Mouse (Mus musculus) 3T3-L1 (cell line): ENCODE measurements around the gene Zfp74.

Source experiments
- DNase-seq: peaks from one replicate; pipeline ENCODE4 v3.0.0-alpha.2; 2015; ENCODE audit warnings: low read depth, low spot score

Zfp74 gene

DNA sequence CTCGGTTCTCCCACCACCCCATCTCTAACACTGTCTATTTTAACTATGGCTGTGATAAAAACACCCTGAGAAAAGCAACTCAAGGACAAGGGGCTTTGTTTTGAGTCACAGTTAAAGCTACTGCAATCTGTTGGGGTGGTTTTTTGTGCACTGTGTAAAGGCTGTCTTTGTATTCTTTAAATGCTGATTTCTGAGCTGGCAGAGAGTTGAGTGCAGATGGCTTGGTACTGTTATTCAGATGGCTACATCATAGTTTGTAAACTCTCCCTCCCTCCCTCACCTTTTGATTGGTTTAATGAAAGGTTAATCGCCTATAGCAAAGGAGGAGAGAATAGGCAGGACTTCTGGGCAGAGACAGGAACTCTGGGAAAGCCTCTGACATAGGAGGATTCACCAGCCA, 9.7 kb downstream of the Zfp74 start:
- DNase-seq, result no peak

GRCm38 (mm10) chr7:29943720-29944119, 10.2 kb downstream of the Zfp74 start:
- DNase-seq, result no peak

- DNase-seq, result no peak
Measured at GRCm38 (mm10) chr7:29942740-29943139, 11.1 kb downstream of the Zfp74 start.

GRCm38 (mm10) chr7:29941027-29941426, 12.9 kb downstream of the Zfp74 start:
- DNase-seq, result peak; percentile 25

DNA sequence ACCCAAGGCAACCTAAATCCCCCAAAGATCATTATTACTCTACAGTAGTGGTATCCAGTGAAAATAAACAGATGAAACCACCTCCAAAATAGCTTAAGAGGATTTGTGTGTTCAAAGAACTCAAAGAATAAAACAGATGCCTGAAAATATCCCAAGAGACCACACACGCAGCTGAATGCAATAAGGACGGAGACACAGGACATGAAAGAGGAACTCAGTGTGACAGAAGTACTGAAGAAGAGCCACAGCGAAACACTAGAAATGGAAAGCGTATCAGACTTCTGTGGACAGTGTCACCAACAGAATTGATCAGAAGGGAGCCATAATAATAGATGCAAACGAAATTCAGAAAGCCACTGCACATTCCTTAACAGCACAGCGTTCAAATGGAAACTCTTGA, 15.0 kb downstream of the Zfp74 start:
- no peak for DNase-seq

- DNase-seq, result no peak
Measured at GRCm38 (mm10) chr7:29922780-29923179, 31.1 kb downstream of the Zfp74 start.

GRCm38 (mm10) chr7:29921439-29922093, 32.3 kb downstream of the Zfp74 start:
- peak; percentile 71 for DNase-seq

- DNase-seq, result no peak
Measured at GRCm38 (mm10) chr7:29918062-29918453, 35.8 kb downstream of the Zfp74 start.

- DNase-seq, result no peak
Measured at GRCm38 (mm10) chr7:29917371-29918061, 36.4 kb downstream of the Zfp74 start.

GRCm38 (mm10) chr7:29912172-29912571, 41.7 kb downstream of the Zfp74 start:
- no peak for DNase-seq

GRCm38 (mm10) chr7:29910252-29910651, 43.6 kb downstream of the Zfp74 start:
- no peak for DNase-seq

DNA sequence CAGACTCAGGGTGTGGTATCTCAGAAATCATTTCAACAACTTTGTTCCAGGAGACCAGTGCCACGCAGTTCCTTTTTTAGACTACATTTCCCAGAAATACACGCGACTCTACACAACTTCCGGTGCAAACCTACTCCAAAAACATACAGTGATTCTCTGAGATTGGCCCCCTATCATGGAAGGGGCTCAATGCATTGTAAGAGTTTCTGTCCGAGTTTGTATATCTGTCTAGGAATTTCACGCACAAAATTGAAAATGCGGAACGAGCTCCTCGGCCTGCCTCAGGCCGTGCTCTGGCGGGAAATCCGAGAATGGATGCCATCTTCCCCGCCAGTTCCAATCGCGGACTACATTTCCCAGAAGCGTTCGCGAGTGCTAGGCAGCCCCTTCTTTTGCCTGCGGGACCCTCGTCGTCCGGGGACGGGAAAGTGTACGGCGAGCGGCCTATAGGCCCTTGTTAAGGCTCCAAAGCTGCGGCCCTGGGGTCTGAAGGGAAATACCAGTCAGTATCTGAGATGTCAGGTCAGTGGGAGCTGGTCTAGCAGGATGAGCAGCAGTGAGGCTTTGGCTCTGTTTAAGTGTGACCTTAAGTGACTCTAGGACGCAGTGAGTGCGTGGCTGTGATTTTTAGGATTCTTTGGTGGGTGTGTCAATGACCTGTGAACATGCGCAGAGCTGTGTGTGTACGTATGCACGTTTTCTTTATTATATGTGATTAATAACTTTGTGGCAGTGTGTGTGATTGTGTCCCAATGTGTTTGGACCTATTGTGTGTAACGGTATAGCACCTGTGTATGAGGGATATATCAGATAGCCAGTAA, 45.5 kb downstream of the Zfp74 start, which contains the start of gene Zfp383:
Zfp383 (plus strand) TSS at position 94 of the 821 bp plus-strand sequence.
- peak; percentile 79 for DNase-seq

GRCm38 (mm10) chr7:29907206-29907605, 46.7 kb downstream of the Zfp74 start:
- DNase-seq, result no peak

GRCm38 (mm10) chr7:29906682-29907058, 47.2 kb downstream of the Zfp74 start:
- DNase-seq, result no peak

- DNase-seq, result peak; percentile 89
Measured at GRCm38 (mm10) chr7:29905966-29906681, 47.8 kb downstream of the Zfp74 start, which contains the start of gene Zfp27. Gene Zfp27 (minus strand): TSS chr7:29906572.

DNA sequence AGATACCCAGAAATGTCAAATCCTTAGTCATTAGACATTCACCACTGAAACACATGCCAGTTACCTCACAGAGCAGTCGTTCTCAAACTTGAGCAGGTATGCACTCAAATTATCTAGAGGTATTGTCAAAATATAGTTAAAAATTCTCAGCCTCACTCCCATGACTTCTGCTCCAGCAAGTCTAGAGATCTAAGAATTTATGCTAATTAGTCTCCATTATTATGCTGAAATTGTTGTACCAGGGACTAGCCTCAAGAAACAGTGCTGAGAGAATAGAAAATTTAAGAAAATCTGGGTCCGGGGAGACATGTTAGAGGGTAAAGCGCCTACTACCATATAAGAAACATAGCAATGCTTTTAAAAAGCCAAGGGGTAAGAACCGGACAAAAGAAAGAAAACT, 49.8 kb downstream of the Zfp74 start:
- no peak for DNase-seq

GRCm38 (mm10) chr7:29898351-29898750, 55.5 kb downstream of the Zfp74 start:
- DNase-seq, result no peak

- DNase-seq, result no peak
Measured at GRCm38 (mm10) chr7:29892756-29893155, 61.1 kb downstream of the Zfp74 start.

GRCm38 (mm10) chr7:29890501-29890900, 63.4 kb downstream of the Zfp74 start:
- no peak for DNase-seq

GRCm38 (mm10) chr7:29880916-29881315, 73.0 kb downstream of the Zfp74 start:
- no peak for DNase-seq
